Mouse (Mus musculus): ENCODE results near the gene Ccdc144b. TPM values are rescaled to one million over a fixed set of nuclear protein-coding genes. Genes with fewer than 3 reads are reported as not detected.
A peak's percentile ranks its signal among the peaks of the same experiment; 100 is the strongest.

Ccdc144b gene
- polyA plus RNA-seq (2012; ENCODE audit: insufficient read depth, low replicate concordance) = 0.45 TPM in 1 of 2 replicates, not detected in the other

DNA sequence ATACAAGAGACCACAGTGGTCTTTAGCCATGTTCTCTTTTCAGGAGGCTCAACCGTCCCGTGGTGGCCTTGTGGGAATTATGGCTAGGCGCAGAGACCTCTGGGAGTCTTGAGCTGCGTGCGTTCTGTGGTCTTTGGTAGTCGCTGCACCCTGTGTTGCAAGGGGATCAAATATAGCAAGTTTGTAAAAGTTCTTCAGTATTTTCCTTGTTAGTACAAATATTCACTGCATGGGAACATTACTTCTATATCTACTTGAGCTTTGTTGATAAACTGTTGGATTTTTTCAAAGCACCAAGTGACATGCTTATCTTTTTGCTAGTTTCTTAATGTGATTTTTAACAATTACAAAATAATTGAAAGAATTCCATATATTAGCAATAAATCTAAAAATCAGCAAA, at the start of gene Ccdc144b:
Gene Ccdc144b, minus strand, starts transcription at position 101 of the 400 bp plus-strand sequence.
- H3K9me3 ChIP-seq = no peaks in the 10 kb centered on the region
- TF ChIP-seq GATA1 (IDR thresholded peaks at IDR 0.05; ENCODE audit: borderline replicate concordance, low read length) (no peak), FLI1 (IDR thresholded peaks at IDR 0.05; ENCODE audit: low read length) (no peak)
- H3K27me3 ChIP-seq (replicated peaks) = peaks cover 7% of the 10 kb centered on the region
- no peak within 1 kb of the TSS for H3K4me3 ChIP-seq (replicated peaks)
- no peaks in the 10 kb centered on the region for H3K36me3 ChIP-seq (replicated peaks; ENCODE audit: low read length)
- no peaks in the 10 kb centered on the region for H3K4me1 ChIP-seq

DNA sequence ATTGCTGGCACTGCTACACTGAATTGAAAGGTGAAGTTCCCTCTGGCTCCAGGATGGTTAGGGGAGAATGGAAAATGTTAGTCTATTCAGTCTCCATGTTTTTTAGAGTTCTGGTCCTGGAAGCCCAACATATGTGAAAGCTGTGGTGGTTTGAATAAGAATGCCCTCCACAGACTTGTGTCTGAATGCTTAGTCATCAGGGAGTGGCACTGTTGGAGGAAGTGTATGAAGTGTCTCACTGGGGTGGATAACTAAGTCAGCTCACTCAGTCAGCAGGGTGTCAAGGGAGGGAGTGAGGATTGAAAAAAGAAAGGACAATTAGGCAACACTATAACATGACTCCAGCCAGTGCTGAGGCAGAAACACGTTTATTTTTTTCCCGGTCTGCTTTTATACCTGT, 42.0 kb upstream of the Ccdc144b start:
- TF ChIP-seq FLI1 (IDR thresholded peaks at IDR 0.05; ENCODE audit: low read length) = no peak
- TF ChIP-seq GATA1 (IDR thresholded peaks at IDR 0.05; ENCODE audit: borderline replicate concordance, low read length) = no peak
- Histone ChIP-seq H3K27me3 (replicated peaks) (no peaks in the 10 kb centered on the region), H3K36me3 (replicated peaks; ENCODE audit: low read length) (peaks cover 20% of the 10 kb centered on the region), H3K4me1 (peaks cover 8% of the 10 kb centered on the region), H3K4me3 (replicated peaks) (no peak overlapping the region), H3K9me3 (0 out of 2 replicates have a peak, but pooled peaks cover 2% of the 10 kb centered on the region)

DNA sequence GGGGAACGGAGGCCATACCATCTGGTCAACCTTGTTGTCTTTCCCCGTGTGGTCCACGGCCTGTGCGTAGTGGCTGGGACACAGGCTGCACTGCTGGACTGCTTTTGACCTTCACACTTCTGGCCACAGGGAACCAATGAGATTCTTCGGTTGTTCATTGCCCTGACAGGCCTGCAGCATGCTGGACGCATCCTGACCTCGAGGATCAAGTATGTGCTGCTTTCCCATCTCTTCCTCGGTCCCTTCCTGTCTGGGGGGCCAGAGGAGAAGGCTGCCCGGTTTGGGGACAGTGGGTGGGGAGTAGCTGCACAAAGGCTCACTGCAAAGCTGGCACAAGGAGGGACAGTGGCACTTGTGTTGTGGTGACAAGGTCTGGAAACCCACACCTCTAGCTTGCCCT, 34.2 kb upstream of the Ccdc144b start:
- H3K4me1 ChIP-seq = 0 out of 2 replicates have a peak, but pooled peaks cover 4% of the 10 kb centered on the region
- H3K4me3 ChIP-seq (replicated peaks) = no peak overlapping the region
- H3K9me3 ChIP-seq = no peaks in the 10 kb centered on the region
- H3K36me3 ChIP-seq (replicated peaks; ENCODE audit: low read length) = peaks cover 89% of the 10 kb centered on the region
- TF ChIP-seq FLI1 (IDR thresholded peaks at IDR 0.05; ENCODE audit: low read length) (no peak), GATA1 (IDR thresholded peaks at IDR 0.05; ENCODE audit: borderline replicate concordance, low read length) (no peak)
- no peaks in the 10 kb centered on the region for H3K27me3 ChIP-seq (replicated peaks)

DNA sequence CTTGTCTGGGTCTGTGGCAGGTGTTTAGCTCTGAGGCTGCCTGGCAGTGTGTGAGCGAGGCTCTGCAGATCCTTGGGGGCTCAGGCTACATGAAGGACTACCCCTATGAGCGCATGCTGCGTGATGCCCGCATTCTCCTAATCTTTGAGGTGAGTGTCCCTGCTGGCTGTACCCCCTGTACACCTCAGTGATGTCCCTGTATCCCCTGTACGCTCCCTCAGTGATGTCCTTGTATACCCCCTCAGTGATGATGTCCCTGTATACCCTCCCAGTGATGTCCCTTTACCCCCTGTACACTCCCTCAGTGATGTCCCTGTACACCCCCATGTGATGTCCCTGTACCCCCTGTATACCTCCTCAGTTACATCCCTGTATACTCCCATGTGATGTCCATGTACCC, 32.0 kb upstream of the Ccdc144b start:
- H3K9me3 ChIP-seq = no peaks in the 10 kb centered on the region
- H3K27me3 ChIP-seq (replicated peaks) = no peaks in the 10 kb centered on the region
- TF ChIP-seq GATA1 (IDR thresholded peaks at IDR 0.05; ENCODE audit: borderline replicate concordance, low read length) (no peak), FLI1 (IDR thresholded peaks at IDR 0.05; ENCODE audit: low read length) (no peak)
- H3K4me1 ChIP-seq = 0 out of 2 replicates have a peak, but pooled peaks cover 4% of the 10 kb centered on the region
- H3K4me3 ChIP-seq (replicated peaks) = peak overlapping the region; percentile 8
- H3K36me3 ChIP-seq (replicated peaks; ENCODE audit: low read length) = peaks cover 97% of the 10 kb centered on the region

DNA sequence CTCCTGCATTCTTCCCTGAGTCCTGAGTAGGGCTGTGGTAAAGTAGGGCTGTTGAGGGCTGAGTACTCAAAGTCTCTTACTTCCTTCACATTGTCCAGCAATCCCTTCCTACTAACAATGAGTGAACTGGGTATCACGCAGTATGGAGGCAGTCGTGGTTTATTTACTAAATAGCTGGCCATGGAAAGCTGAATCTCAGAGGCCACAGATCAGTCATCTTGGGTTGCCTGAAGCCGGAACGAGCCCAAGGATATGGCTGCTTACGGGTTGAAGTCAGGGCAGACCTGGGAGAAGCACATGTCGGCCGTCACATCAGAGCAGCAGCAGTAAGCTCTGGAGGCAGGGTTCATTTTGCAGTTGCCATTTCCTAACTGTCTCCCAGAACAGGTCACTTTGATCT, 30.0 kb upstream of the Ccdc144b start:
- Histone ChIP-seq H3K27me3 (replicated peaks) (no peaks in the 10 kb centered on the region), H3K4me1 (0 out of 2 replicates have a peak, but pooled peaks cover 4% of the 10 kb centered on the region), H3K4me3 (replicated peaks) (no peak overlapping the region), H3K36me3 (replicated peaks; ENCODE audit: low read length) (peaks cover 97% of the 10 kb centered on the region), H3K9me3 (no peaks in the 10 kb centered on the region)
- no peak for TF ChIP-seq FLI1 (IDR thresholded peaks at IDR 0.05; ENCODE audit: low read length)
- TF ChIP-seq GATA1 (IDR thresholded peaks at IDR 0.05; ENCODE audit: borderline replicate concordance, low read length) = no peak

DNA sequence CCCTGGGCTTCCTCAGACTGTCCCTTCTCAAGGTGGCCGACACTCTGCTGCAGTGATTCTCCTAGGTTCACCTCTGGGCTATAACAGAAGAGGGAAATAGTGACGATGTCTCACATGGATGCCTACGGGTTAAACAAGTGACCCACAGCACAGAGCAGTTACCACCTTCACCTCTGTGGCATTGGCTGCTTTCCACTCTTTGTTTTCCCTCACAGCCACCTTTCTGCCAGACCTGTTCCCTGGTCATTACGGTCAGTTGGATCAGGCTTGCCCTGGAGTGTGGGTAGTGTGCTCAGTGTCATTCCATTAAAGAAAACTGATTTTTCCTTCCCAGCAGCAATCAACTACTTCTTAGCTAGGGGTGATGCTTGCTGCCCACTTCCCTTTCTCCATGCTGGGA, 29.5 kb upstream of the Ccdc144b start:
- Histone ChIP-seq H3K4me3 (replicated peaks) (no peak overlapping the region), H3K4me1 (0 out of 2 replicates have a peak, but pooled peaks cover 4% of the 10 kb centered on the region), H3K27me3 (replicated peaks) (no peaks in the 10 kb centered on the region), H3K36me3 (replicated peaks; ENCODE audit: low read length) (peaks cover 97% of the 10 kb centered on the region), H3K9me3 (no peaks in the 10 kb centered on the region)
- no peak for TF ChIP-seq GATA1 (IDR thresholded peaks at IDR 0.05; ENCODE audit: borderline replicate concordance, low read length)
- TF ChIP-seq FLI1 (IDR thresholded peaks at IDR 0.05; ENCODE audit: low read length) = no peak

DNA sequence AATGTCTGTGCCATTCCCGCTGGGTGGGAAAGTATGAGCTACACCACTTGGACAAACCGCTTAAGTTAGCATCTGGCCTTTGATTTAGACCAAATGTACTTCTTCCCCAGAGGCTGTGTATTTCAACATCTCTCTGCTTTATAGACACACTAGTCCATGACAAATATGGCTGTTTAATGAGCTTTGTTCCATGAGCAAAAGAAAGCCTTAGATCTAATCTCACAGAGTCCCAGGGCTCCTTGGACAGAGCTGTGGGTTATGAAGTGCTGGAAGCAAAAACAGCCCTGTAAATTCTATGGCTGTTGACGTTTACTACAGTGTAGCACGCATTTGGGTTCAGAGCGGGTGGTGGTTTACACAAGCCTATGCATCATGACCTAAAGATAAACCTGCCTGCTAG, 27.4 kb upstream of the Ccdc144b start:
- H3K36me3 ChIP-seq (replicated peaks; ENCODE audit: low read length) = peaks cover 97% of the 10 kb centered on the region
- H3K4me1 ChIP-seq = no peaks in the 10 kb centered on the region
- H3K27me3 ChIP-seq (replicated peaks) = no peaks in the 10 kb centered on the region
- TF ChIP-seq FLI1 (IDR thresholded peaks at IDR 0.05; ENCODE audit: low read length) (no peak), GATA1 (IDR thresholded peaks at IDR 0.05; ENCODE audit: borderline replicate concordance, low read length) (no peak)
- H3K9me3 ChIP-seq = no peaks in the 10 kb centered on the region
- no peak overlapping the region for H3K4me3 ChIP-seq (replicated peaks)

DNA sequence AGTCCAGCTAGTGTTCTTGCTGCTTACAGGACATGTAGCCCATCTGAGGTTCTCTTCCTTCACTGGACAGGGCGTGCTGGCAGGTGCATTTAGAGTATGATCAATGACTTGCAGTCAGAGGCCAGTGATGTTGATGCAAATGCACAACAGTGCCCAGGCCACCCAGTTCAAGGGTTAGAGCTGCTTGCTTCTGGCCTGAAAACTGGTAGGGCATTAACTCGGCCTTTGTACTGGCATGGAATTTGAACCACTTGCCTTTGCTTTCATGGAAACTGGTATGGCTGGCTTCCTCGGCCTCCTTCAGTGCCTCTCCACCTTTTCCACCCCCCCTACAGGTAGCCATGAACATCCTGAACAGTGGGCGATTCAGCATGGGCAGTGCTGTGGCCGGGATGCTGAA, 26.5 kb upstream of the Ccdc144b start:
- Histone ChIP-seq H3K4me3 (replicated peaks) (no peak overlapping the region), H3K36me3 (replicated peaks; ENCODE audit: low read length) (peaks cover 97% of the 10 kb centered on the region), H3K4me1 (no peaks in the 10 kb centered on the region), H3K9me3 (no peaks in the 10 kb centered on the region), H3K27me3 (replicated peaks) (no peaks in the 10 kb centered on the region)
- TF ChIP-seq FLI1 (IDR thresholded peaks at IDR 0.05; ENCODE audit: low read length) (no peak), GATA1 (IDR thresholded peaks at IDR 0.05; ENCODE audit: borderline replicate concordance, low read length) (no peak)

DNA sequence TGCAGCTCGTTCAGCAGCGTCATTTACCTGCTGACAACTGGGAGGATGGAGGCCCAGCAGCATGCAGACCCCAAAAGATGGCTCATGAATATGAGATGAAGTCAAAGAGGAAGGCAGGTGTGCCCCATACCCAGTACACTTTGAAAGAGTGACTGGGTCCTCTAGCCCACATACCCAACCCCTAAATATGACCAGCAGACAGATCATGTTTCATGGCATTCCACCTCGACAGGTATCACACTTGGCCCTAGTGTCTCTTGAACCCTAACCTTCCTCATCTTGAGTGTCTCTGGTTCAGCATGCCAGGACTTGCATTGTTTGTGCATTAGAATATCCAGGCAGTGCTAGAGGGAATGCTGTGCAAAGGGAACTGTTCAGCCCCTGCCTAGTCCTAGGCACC, 24.0 kb upstream of the Ccdc144b start:
- no peaks in the 10 kb centered on the region for H3K9me3 ChIP-seq
- no peaks in the 10 kb centered on the region for H3K27me3 ChIP-seq (replicated peaks)
- H3K4me3 ChIP-seq (replicated peaks) = no peak overlapping the region
- peaks cover 93% of the 10 kb centered on the region for H3K36me3 ChIP-seq (replicated peaks; ENCODE audit: low read length)
- TF ChIP-seq GATA1 (IDR thresholded peaks at IDR 0.05; ENCODE audit: borderline replicate concordance, low read length) (no peak), FLI1 (IDR thresholded peaks at IDR 0.05; ENCODE audit: low read length) (no peak)
- no peaks in the 10 kb centered on the region for H3K4me1 ChIP-seq

DNA sequence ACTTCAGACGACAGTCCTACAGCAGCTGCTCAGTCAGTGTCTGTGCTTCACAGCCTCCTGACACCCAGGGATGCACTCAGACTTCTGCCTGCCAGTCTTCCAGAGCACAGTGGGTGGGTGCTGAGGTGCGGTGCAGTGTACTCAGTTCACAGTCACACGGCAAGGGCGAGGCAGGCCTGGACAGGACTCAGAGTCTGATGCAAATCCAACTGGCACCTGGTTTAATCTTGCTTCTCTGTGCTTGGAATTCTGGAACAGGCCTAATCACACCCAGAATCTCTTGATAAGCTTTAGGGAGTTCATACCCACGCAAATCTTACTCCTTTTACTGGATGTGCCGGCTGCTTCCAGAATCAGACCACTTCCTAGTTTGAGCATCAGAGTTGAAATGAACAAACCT, 22.1 kb upstream of the Ccdc144b start:
- Histone ChIP-seq H3K9me3 (no peaks in the 10 kb centered on the region), H3K4me1 (peaks cover 3% of the 10 kb centered on the region; the same call in 1 of the 2 replicates), H3K27me3 (replicated peaks) (no peaks in the 10 kb centered on the region), H3K36me3 (replicated peaks; ENCODE audit: low read length) (peaks cover 84% of the 10 kb centered on the region), H3K4me3 (replicated peaks) (no peak overlapping the region)
- TF ChIP-seq GATA1 (IDR thresholded peaks at IDR 0.05; ENCODE audit: borderline replicate concordance, low read length) = no peak
- no peak for TF ChIP-seq FLI1 (IDR thresholded peaks at IDR 0.05; ENCODE audit: low read length)

DNA sequence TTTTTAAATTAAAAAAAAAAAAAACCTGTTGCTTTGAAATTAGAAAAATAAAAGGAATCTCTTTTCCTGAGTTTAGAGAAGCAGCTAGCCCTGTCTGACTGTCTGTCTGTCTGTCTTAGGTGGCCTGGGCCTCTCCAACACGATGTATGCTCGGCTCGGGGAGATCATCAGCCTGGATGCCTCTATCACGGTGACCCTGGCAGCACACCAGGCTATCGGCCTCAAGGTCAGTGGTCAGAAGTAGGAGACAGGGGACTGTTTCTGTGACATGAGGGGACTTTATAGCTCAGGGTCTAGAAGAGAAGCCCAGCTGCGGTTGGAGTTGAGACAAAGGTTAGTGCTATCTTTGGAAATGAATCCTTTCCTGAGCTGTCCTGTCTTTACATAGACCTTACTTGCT, 20.9 kb upstream of the Ccdc144b start:
- H3K9me3 ChIP-seq = no peaks in the 10 kb centered on the region
- peaks cover 5% of the 10 kb centered on the region for H3K4me1 ChIP-seq
- H3K27me3 ChIP-seq (replicated peaks) = no peaks in the 10 kb centered on the region
- peaks cover 84% of the 10 kb centered on the region for H3K36me3 ChIP-seq (replicated peaks; ENCODE audit: low read length)
- H3K4me3 ChIP-seq (replicated peaks) = no peak overlapping the region
- no peak for TF ChIP-seq FLI1 (IDR thresholded peaks at IDR 0.05; ENCODE audit: low read length)
- no peak for TF ChIP-seq GATA1 (IDR thresholded peaks at IDR 0.05; ENCODE audit: borderline replicate concordance, low read length)

All from megakaryocyte, embryonic 14.5 days (primary cell).